Mouse (Mus musculus) brain, embryonic 14.5 days (tissue): ENCODE data around the gene Mrpl36.

Source experiments
- CTCF ChIP-seq: fragments of 200-500 bp; IDR thresholded peaks from 2 replicates; pipeline ENCODE4 v1.5.1; 2012; ENCODE audit warnings: inconsistent platforms, mild to moderate bottlenecking, moderate library complexity, borderline replicate concordance; ENCODE audit not compliant: insufficient read depth, insufficient read length; ENCODE audit errors: extremely low read depth
- POLR2A ChIP-seq: fragments of 200-500 bp; IDR thresholded peaks from 2 replicates; pipeline ENCODE4 v1.6.1; 2012; ENCODE audit warnings: mild to moderate bottlenecking, inconsistent platforms, borderline replicate concordance; ENCODE audit not compliant: poor library complexity, insufficient read depth, insufficient read length, severe bottlenecking; ENCODE audit errors: extremely low read depth

DNA sequence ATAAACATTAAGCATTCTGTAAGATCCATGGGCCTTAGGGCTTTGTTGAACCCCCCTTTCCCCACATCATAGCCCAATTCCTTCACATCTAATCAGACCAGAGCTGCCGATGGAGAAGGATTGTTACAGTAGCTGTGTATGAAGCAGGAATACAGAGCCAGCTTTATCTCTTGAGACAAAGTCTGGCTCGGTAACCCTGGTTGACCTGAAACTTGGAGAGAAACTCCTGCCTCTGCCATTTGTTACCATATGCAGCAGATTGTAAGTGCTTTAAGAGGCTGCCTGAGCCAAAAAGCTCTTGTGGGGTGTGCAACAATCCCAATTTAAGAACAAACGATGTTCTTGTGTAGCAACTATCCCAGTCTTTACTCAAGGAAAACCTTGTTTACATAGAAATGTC lies 3.4 kb downstream of the Mrpl36 start:
- TF ChIP-seq CTCF (no peak), POLR2A (no peak)
